Mouse (Mus musculus) hindbrain, embryonic 13.5 days (tissue): ENCODE results near the gene Adk. TPM values are rescaled to one million over a fixed set of nuclear protein-coding genes. Genes with fewer than 3 reads are reported as not detected.
A peak's percentile ranks its signal among the peaks of the same experiment; 100 is the strongest.

Experiments used
- ATAC-seq: fragments of 200-750 bp; cut with Nextera tagmentation; 2 replicates; pipeline ENCODE4 v1.8.0; 2017; ENCODE audit warnings: moderate TSS enrichment; ENCODE audit not compliant: low FRiP score
- H3K27ac ChIP-seq: fragments of 300-500 bp; sonication (generic); 2 replicates; pipeline ENCODE4 v1.5.1; 2015; ENCODE audit warnings: inconsistent platforms, mild to moderate bottlenecking, moderate library complexity
- H3K27me3 ChIP-seq: fragments of 300-500 bp; sonication (generic); 2 replicates; pipeline ENCODE4 v1.6.1; 2015; ENCODE audit warnings: mild to moderate bottlenecking, inconsistent platforms
- H3K36me3 ChIP-seq: fragments of 300-500 bp; sonication (generic); 2 replicates; pipeline ENCODE4 v1.6.1; 2015; ENCODE audit warnings: mild to moderate bottlenecking, inconsistent platforms
- H3K4me1 ChIP-seq: fragments of 300-500 bp; sonication (generic); replicated peaks from 2 replicates; pipeline ENCODE4 v1.6.1; 2015; ENCODE audit warnings: inconsistent platforms
- H3K4me2 ChIP-seq: fragments of 300-500 bp; sonication (generic); 2 replicates; pipeline ENCODE4 v1.6.1; 2015; ENCODE audit warnings: inconsistent platforms, mild to moderate bottlenecking, moderate library complexity
- H3K4me3 ChIP-seq: fragments of 300-500 bp; sonication (generic); 2 replicates; pipeline ENCODE4 v1.5.1; 2015; ENCODE audit warnings: mild to moderate bottlenecking, inconsistent platforms
- H3K9ac ChIP-seq: fragments of 300-500 bp; sonication (generic); 2 replicates; pipeline ENCODE4 v1.6.1; 2015; ENCODE audit warnings: mild to moderate bottlenecking, inconsistent platforms
- H3K9me3 ChIP-seq: fragments of 300-500 bp; sonication (generic); 2 replicates; pipeline ENCODE4 v1.6.1; 2016; ENCODE audit warnings: inconsistent platforms
- WGBS: fragments of 180-500 bp; shearing (Covaris S2); methylation state at CpG from one replicate; pipeline ENCODE4 v1.1.7; 2015; 5-methylcytosine and 5-hydroxymethylcytosine counted together
- polyA plus RNA-seq: library from polyadenylated mRNA; unstranded; fragments of >200 nt; fragmentation: Nextera tagmentation; extraction: Ambion mirVana; gene quantifications from 2 replicates; pipeline ENCODE4 v1.2.1, GENCODE M21; 2015

The Adk gene
- polyA plus RNA-seq, 1 experiment from 2014 or later: 42.2 TPM

DNA sequence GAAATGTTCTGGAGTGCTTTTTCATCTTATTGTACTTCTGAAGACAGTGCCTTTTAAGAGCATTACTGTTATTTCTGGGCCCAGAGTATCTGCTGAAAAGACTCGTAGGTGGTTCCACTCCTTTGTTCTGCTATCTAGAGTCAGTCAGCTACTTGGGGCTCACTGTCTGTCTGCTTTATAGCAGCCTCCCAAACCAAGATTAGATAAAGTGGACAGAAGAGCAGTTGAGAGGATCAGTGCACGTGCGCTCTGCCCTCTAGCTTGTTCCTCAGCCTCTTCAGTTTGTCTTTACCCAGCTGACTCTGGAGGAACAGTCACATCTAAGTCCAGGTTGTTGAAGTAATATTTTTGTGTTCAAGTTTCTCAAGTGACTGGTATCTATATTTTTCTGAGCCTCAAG lies 21.6 kb downstream of the Adk start:
- no peak for ATAC-seq
- no peak overlapping the region for H3K9ac ChIP-seq
- no peak overlapping the region for H3K4me3 ChIP-seq
- no peak overlapping the region for H3K4me2 ChIP-seq
- H3K27me3 ChIP-seq: no peaks in the 10 kb centered on the region
- H3K36me3 ChIP-seq: no peaks in the 10 kb centered on the region
- no peak overlapping the region for H3K27ac ChIP-seq
- WGBS: 67% methylated on average over 3 of the region's 3 CpGs
- H3K9me3 ChIP-seq: no peaks in the 10 kb centered on the region
- peaks cover 6% of the 10 kb centered on the region for H3K4me1 ChIP-seq

DNA sequence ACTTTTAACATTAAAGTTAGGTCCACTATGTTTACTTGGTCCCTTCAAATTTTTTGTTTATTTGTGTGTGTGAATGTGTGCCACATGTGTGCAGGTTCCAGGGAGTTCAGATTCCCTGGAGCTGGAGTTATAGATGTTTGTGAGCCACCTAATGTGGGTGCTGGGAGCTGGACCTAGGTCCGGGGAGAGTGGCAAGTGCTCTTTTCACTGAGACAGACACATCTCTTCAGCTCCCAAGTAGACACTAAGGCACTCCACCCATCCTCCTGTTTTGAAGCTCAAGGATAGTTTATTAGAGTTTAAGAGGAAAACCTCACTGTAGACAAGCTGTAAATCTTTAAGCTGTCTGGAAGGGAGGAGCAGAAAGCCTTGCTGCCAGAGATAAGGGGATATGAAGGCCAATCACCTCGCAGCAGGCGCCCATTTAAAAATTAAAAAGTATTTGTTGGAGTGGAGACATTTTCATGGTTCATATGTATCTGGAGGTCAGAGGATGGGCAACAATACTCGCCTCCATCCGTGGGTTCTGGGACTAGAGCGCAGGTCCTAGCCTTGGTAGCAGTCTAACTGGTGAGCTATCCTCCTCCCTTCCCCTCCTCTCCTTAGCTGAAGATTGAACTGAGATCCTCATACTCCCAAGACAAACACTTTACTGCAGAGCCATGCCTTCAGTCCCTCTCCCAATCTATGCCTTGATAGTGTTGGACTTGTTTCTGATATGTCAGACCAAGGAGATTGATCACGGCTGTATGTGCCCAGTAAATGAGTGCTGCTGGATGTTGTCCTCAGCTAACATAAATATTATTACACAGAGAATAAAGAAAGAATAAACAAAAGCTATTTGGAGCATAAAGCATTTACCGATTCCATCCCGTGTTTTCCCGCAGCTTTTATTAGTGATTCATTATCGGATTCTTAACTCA lies 22.3 kb downstream of the Adk start:
- Histone ChIP-seq H3K36me3 (no peaks in the 10 kb centered on the region), H3K27me3 (no peaks in the 10 kb centered on the region), H3K4me3 (peak overlapping the region; percentile 57; the same call in 1 of the 2 replicates), H3K27ac (no peak overlapping the region), H3K9ac (no peak overlapping the region), H3K4me1 (peaks cover 6% of the 10 kb centered on the region), H3K4me2 (peak overlapping the region; percentile 67), H3K9me3 (no peaks in the 10 kb centered on the region)
- 71% methylated on average over 11 of the region's 11 CpGs for WGBS
- no peak for ATAC-seq

DNA sequence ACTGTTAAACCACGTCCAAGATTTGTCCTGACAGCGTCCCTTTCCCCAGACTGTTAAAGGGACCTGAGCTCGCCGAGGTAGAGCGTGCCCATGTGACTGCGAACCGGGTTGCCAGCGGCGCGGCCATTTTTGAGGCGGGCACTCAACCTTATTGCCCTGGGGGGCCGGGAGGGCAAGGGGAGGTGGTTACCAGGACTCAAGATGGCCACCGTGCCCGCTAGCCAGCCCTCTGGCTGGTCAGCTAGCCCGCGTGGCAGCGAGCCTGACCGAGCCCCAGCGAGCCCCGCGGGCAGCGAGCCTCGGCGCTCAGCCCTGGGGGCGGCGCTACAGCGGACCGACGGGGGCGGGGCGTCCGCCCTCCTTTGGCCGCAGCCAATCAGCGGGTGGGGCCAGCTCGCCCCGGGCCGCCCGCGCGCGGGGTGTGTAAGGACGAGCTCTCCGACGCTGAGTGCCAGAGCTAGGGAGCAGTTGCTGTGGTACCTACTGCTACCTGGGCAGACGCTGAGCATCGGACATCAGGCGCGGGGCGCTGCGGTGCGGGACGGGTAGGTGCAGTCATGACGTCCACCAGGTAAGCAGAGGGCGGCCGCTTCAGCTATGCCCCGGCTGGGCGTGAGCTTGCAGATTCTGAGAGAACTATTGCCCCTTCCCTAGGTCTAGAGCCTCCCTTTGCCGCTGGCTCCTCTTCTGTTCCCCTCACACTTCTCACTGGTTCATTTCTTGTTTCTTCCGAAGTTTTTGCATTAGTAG lies 23.6 kb downstream of the Adk start:
- H3K27ac ChIP-seq: peak overlapping the region; percentile 80
- H3K9me3 ChIP-seq: no peaks in the 10 kb centered on the region
- H3K27me3 ChIP-seq: no peaks in the 10 kb centered on the region
- H3K36me3 ChIP-seq: no peaks in the 10 kb centered on the region
- H3K4me2 ChIP-seq: peak overlapping the region; percentile 67
- peak; percentile 97 for ATAC-seq
- under 1% methylated on average over 58 of the region's 59 CpGs for WGBS
- peak overlapping the region; percentile 75 for H3K9ac ChIP-seq
- H3K4me3 ChIP-seq: peak overlapping the region; percentile 57
- peaks cover 6% of the 10 kb centered on the region for H3K4me1 ChIP-seq

DNA sequence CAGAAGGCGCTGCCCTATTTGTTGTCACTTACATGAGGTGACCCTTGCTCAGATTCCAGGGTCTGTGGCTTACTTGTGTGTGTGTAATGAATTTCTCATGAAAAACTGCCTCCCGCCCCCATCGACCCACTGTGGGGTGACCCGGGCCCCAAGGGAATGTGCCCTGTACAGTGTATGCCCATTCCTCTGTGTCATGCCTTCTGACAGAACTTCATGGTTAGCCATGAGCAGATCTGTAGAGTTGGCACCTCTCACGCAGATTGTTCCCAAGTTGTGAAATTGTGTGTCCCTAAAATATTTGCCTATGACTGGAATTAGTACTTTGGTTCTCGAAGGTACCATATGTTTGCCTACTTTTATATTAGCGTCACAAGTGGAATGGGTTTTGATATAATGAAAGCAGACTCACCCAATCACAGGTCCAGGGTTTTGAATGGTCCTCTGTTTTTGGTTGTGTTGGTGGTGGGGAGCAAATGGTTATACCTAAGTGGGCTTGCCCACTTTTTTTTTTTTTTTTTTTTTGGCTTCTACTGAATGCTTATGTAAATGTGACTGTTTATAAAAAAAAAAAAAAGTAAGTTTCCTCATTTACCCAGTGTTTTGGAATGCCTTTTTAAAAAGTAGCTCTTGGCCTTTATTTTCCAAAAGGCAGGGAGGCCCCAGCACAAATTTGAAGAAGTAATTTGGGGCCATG lies 24.3 kb downstream of the Adk start:
- no peaks in the 10 kb centered on the region for H3K36me3 ChIP-seq
- H3K4me1 ChIP-seq: peaks cover 6% of the 10 kb centered on the region
- no peaks in the 10 kb centered on the region for H3K9me3 ChIP-seq
- peak overlapping the region; percentile 57 for H3K4me3 ChIP-seq
- H3K27ac ChIP-seq: 0 out of 2 replicates have a peak overlapping the region, but pooled peaks have one; percentile 80
- H3K4me2 ChIP-seq: peak overlapping the region; percentile 67
- no peaks in the 10 kb centered on the region for H3K27me3 ChIP-seq
- 48% methylated on average over 7 of the region's 7 CpGs for WGBS
- peak overlapping the region; percentile 75 for H3K9ac ChIP-seq
- ATAC-seq: peak; percentile 59

DNA sequence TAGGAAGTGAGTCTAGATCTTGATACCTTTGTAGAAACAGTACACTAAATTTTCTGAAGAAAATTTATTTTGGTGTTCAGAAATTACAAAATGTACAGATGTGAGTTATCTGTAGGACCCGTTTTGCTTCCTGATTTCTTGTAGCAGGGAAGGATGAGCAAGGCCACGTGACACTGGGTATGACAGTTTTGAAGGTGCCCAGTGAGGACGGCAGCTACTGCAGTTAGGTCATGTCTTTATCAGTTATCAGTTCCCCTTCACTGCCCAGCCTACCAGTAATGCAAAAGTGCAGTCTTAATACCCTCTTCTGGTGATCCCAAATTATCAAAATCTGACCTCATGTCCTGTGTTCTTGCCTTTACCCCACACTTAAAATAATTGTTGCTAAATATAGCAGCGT lies 25.6 kb downstream of the Adk start:
- Histone ChIP-seq H3K27ac (no peak overlapping the region), H3K4me2 (no peak overlapping the region), H3K9ac (no peak overlapping the region), H3K27me3 (no peaks in the 10 kb centered on the region), H3K4me1 (peaks cover 6% of the 10 kb centered on the region), H3K9me3 (no peaks in the 10 kb centered on the region), H3K36me3 (no peaks in the 10 kb centered on the region), H3K4me3 (no peak overlapping the region)
- WGBS: 89% methylated on average over 4 of the region's 4 CpGs
- no peak for ATAC-seq

- no peak overlapping the region for H3K4me2 ChIP-seq
- no peak overlapping the region for H3K9ac ChIP-seq
- no peak for ATAC-seq
These were observed 26.1 kb downstream of the Adk start for GRCm38 (mm10) chr14:21078511-21078910.

GRCm38 (mm10) chr14:21082823-21083222 lies 30.4 kb downstream of the Adk start:
- Histone ChIP-seq H3K9ac (no peak overlapping the region), H3K27ac (no peak overlapping the region), H3K4me1 (peaks cover 12% of the 10 kb centered on the region), H3K36me3 (no peaks in the 10 kb centered on the region), H3K9me3 (no peaks in the 10 kb centered on the region), H3K4me3 (no peak overlapping the region), H3K4me2 (no peak overlapping the region), H3K27me3 (no peaks in the 10 kb centered on the region)
- ATAC-seq: no peak
- WGBS: 68% methylated on average over 1 of the region's 1 CpGs

More at GRCm38 (mm10) chr14:21078511-21078910, 26.1 kb downstream of the Adk start:
- no peak overlapping the region for H3K27ac ChIP-seq
- no peaks in the 10 kb centered on the region for H3K9me3 ChIP-seq
- H3K36me3 ChIP-seq: no peaks in the 10 kb centered on the region
- H3K27me3 ChIP-seq: no peaks in the 10 kb centered on the region
- H3K4me3 ChIP-seq: no peak overlapping the region
- peaks cover 6% of the 10 kb centered on the region for H3K4me1 ChIP-seq

DNA sequence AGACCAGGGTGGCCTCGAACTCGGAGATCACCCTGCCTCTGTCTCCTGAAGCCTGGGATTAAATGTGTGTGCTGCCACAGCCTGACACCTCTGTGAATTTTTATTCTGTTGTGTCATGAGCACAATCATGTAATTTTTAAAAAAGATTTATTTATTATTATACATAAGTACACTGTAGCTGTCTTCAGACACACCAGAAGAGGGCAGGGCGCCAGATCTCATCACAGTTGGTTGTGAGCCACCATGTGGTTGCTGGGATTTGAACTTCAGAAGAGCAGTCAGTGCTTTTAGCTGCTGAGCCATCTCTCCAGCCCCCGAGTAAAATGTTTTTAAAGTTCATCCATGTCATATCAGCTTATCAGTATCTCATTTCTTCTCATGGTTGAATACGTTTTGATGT lies 33.3 kb downstream of the Adk start:
- Histone ChIP-seq H3K27me3 (no peaks in the 10 kb centered on the region), H3K36me3 (no peaks in the 10 kb centered on the region), H3K4me2 (no peak overlapping the region), H3K27ac (no peak overlapping the region), H3K9ac (no peak overlapping the region), H3K4me3 (no peak overlapping the region), H3K4me1 (peaks cover 13% of the 10 kb centered on the region), H3K9me3 (no peaks in the 10 kb centered on the region)
- 85% methylated on average over 5 of the region's 5 CpGs for WGBS
- no peak for ATAC-seq

DNA sequence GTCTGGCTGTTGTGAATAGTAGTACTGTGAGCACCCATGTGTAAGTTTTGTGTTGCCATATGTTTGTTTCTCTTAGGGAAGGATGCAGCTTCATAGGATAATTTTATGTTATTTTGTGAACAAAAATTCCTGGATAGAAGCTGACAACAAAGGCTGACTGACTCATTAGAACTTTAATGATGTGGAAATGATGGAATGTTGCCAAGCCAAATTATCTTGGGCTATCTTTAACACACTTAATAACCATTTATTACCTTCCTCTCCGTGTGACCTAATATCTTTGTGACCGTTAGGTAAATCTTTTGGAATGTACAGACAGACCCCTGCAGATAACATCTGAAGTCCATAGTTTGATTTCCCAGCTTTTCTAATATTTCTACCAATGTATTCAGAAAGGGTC lies 33.7 kb downstream of the Adk start:
- Histone ChIP-seq H3K9me3 (no peaks in the 10 kb centered on the region), H3K4me1 (peaks cover 13% of the 10 kb centered on the region), H3K27ac (no peak overlapping the region), H3K9ac (no peak overlapping the region), H3K36me3 (no peaks in the 10 kb centered on the region), H3K4me3 (no peak overlapping the region), H3K27me3 (no peaks in the 10 kb centered on the region), H3K4me2 (no peak overlapping the region)
- no peak for ATAC-seq
- 56% methylated on average over 2 of the region's 2 CpGs for WGBS

DNA sequence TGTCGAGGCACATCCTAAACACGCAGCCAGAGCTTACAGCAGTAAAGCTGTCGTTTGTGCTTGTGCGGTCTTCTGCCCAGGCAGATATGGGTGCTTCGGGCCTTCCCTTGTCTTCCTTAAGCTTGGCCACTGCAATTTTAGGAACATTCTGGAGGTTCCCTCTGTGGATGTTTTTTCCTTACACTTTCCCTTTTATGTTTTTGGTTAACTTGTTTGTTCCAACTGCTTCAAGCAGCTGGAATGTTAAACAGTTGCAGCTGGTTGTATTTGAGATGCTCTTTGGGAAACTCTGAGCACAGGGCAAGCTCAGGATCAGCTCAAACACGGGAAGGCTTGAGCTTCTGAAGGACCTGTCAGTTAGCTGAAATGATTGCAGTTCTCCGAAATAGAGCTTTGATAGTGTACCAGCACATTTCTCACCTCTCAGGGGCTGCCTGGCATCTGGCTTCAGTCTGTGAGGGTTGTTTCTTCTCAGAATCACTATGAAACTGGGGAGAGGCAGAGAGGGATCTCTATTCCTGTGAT lies 34.5 kb downstream of the Adk start:
- 69% methylated on average over 7 of the region's 7 CpGs for WGBS
- ATAC-seq: no peak

DNA sequence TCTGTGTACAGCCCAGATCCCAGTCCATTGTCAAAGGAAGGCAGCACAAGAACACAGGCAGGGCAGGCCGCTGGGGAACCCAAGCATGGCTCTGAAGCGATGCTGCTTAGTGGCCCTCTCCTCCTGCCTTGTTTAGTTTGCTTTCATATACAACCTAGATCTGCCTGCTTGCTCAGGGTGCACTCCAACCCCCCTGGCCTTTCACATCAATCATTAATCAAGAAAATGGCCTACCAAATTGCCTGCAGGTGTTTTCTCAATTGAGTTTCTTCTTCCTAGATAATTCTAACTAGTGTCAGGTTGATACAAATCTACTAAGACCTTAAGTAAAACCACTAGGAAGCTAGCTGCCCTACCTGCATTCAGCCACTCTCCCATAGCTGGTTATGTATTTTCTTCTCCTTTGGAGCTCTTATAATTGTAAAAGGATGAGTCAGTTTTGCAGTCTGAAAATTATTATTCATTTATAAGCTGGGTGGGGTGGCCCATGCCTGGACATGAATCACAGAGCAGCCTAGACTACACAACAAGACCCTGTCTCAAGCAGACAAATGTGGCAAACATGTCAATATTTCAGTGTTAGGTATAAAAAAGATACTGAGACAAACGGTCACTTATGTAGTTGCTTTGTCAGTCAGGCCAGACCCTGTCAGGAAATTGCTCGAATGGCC lies 35.2 kb downstream of the Adk start:
- Histone ChIP-seq H3K9me3 (no peaks in the 10 kb centered on the region), H3K27ac (peak overlapping the region; percentile 18; the same call in 1 of the 2 replicates), H3K4me2 (no peak overlapping the region), H3K4me1 (peaks cover 13% of the 10 kb centered on the region), H3K36me3 (no peaks in the 10 kb centered on the region), H3K27me3 (no peaks in the 10 kb centered on the region), H3K4me3 (no peak overlapping the region), H3K9ac (no peak overlapping the region)
- no peak for ATAC-seq
- 66% methylated on average over 4 of the region's 4 CpGs for WGBS

More for the DNA sequence above, 34.5 kb downstream of the Adk start:
- Histone ChIP-seq H3K4me1 (peaks cover 13% of the 10 kb centered on the region), H3K27ac (0 out of 2 replicates have a peak overlapping the region, but pooled peaks have one; percentile 18), H3K36me3 (no peaks in the 10 kb centered on the region), H3K27me3 (no peaks in the 10 kb centered on the region), H3K9me3 (no peaks in the 10 kb centered on the region), H3K9ac (no peak overlapping the region), H3K4me3 (no peak overlapping the region), H3K4me2 (no peak overlapping the region)
